Mouse (Mus musculus) gastrocnemius, postnatal 36 days (tissue): ENCODE data around the gene Bcl7a. TPM values are rescaled to one million over a fixed set of nuclear protein-coding genes. Genes with fewer than 3 reads are reported as not detected.

Source experiments
- DNase-seq, 2 experiments: peaks; one replicate each; pipeline ENCODE4 v3.0.0; 2022
- intact Hi-C: fragments of 180-260 bp; cut with DNase I; formaldehyde crosslinking; loops from one replicate; pipeline ENCODE4 v1.15.1; 2025
- long read RNA-seq, 2 experiments: library from polyadenylated mRNA; stranded (forward); transcript quantifications; one replicate each; pipeline ENCODE4 v2.0.0; 2021
- total RNA-seq, 2 experiments: library from RNA; stranded (reverse); gene quantifications; 2 replicates each; pipeline ENCODE4 v1.2.3; 2021

Gene Bcl7a
- 10 to 100 TPM in 1 of 2 experiments, 1 to 10 TPM in 1; 6.6 to 10.7 TPM for total RNA-seq
- long read RNA-seq, experiment 1, partial matches to known transcripts: 0 of 4 reads
- long read RNA-seq, experiment 1, other reads (novel, unspliced or antisense): 4 of 4 reads
- long read RNA-seq, experiment 2, partial matches to known transcripts: 0 of 8 reads
- long read RNA-seq, experiment 2, other reads (novel, unspliced or antisense): 8 of 8 reads

DNA sequence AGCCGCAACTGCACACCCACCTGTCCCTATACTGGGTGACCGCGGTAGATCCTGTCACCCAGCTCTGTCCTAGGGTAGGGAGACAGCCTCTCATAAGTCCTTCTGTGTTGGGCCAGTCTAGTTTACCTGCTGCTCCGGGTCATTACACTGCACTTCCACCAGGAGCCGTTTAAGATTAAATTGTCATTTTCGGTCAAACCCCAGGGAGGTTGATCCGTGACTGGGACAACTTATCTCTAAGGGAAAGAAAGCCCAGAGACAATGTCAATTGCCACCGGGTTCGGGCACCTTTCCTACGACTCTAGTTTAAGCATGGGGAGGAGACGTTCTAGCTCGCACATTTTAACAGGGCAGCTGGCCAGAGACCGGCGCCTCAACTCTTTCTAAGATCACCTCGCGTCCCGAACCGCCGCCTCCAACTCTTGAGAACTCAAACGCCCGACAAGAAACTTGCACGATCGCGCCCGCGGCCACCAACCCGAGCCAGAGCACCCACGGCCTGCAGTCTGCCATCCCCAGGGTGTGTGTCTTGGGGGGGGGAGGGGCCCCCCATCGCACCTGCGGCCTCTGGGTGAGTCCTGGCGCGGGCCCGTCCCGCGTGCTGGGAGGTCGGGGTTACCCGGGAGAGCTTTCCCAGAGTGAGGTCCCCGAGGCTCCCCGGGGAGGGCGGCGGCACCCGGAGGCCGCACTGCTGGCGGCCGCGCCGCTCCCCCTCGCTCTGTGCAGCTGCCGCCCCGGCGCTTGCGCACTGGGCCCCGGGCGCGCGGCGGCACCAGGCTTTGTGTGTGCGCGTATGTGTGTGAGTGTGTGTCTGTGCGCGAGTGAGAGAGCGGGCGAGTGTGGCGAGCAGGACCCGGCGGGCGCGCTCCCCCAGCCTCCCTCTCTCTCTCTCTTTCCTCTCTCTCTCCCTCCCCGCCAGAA, at the start of gene Bcl7a:
Bcl7a (plus strand) TSS at position 128 of the 921 bp plus-strand sequence.
- intact Hi-C loops: loop anchor here (5.0 kb wide), 1 partner anchor 42 kb away; no protein-coding TSS in a partner anchor
- peak; percentile 85 to 90 for DNase-seq

GRCm38 (mm10) chr5:123294653-123295052, 49.0 kb upstream of the Bcl7a start:
- DNase-seq: no peak
- intact Hi-C loops: no loop called here

DNA sequence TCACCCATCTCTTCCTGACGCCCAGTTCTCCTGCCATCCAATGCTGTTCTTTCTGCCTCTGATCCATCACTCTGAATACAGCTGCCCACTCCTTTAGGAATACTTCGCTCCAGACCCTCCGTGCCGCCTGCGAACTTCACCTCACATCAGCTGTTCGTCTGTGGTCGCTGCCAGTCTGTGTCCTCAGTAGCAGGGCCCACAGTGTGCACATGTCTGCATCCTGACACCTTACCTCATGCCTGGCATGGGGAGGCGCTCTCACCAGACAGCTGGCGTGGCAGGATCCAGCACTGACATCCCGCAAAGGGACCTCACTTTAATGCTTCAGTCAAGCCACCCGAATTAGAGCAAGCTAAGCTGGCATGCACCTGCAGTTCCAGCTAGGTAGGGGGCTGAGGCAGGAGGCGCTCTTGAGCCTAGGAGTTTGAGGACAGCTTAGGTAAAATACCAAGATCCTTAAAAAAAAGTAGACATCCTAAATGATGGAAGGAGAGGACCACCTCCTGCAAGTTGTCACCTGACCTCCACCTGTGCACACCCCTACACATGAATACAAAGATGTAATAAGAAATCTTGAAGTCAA, 47.3 kb upstream of the Bcl7a start:
- intact Hi-C loops: no loop called here
- no peak for DNase-seq

GRCm38 (mm10) chr5:123296972-123297754, 46.5 kb upstream of the Bcl7a start:
- intact Hi-C loops: no loop called here
- DNase-seq: no peak

DNA sequence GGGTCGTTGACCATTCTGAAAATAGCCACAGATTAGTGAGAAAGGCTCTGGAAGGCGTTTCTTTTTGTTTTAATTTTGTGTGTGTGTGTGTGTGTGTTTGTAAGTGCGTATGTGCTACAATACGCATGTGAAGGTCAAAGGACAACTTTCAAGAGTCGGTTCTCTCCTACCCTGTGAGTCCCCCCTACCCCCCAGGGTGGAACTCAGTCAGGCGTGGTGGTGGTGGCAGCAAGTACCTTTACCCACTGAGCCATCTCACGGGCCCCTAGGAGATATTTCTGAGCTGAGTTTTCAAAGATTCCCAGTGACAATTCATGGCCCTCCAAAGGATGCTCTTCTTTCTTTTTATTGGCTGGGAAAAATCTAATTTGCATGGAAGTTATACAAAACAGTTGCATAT, 45.8 kb upstream of the Bcl7a start:
- intact Hi-C loops: no loop called here
- no peak for DNase-seq

DNA sequence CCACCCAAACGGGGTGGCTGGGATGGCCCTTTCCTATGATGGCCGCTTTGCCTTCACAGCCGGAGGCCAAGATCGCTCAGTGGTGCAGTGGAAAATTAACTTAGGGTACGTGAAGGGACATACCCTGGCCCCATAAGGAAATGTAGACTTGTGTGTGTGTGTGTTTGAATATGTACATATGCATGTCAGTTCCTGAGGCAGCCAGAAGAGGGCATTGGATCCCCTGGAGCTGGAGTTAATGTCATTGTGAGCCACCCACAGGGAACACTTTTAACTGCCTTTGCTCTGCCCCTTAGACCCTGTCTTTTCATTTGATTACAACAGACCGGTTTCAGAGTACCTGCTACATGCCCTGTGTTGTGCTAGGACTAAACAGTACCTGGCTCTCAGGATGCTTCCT, 45.1 kb upstream of the Bcl7a start:
- intact Hi-C loops: no loop called here

DNA sequence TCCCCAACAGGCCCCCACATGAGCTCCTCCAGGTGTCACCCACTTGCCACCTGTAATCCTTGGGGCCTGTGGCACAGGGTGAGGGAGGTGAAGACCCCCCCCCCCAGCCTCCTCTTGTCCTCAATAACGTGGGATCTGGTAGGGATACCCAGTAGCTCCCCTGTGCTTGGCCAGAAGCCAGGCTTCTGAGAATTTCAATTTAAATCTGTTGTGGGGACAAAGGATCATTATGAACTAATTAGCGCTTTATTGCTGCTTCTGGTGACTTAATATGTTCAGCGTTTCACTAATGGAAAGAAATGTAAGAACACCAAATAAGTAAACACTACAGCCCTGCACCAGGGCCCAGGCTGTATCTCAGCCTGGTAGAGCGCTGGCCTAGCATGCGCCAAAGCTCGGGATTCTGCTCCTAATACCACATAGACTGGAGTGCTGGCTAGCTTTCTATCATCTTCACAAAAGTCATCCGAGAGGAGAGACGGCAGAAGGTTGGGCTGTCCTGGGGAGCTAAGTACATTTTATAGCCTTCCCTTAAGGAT, 43.1 kb upstream of the Bcl7a start:
- DNase-seq: no peak
- intact Hi-C loops: loop anchor here (5.0 kb wide), 1 partner anchor 42 kb away; the partner anchor contains the start of gene Bcl7a

More for the DNA sequence above, 45.1 kb upstream of the Bcl7a start:
- no peak for DNase-seq

- intact Hi-C loops: loop anchor here (5.0 kb wide), 1 partner anchor 40 kb away; the partner anchor contains the start of gene Bcl7a
- no peak for DNase-seq
Measured at GRCm38 (mm10) chr5:123301780-123302521, 41.7 kb upstream of the Bcl7a start.

DNA sequence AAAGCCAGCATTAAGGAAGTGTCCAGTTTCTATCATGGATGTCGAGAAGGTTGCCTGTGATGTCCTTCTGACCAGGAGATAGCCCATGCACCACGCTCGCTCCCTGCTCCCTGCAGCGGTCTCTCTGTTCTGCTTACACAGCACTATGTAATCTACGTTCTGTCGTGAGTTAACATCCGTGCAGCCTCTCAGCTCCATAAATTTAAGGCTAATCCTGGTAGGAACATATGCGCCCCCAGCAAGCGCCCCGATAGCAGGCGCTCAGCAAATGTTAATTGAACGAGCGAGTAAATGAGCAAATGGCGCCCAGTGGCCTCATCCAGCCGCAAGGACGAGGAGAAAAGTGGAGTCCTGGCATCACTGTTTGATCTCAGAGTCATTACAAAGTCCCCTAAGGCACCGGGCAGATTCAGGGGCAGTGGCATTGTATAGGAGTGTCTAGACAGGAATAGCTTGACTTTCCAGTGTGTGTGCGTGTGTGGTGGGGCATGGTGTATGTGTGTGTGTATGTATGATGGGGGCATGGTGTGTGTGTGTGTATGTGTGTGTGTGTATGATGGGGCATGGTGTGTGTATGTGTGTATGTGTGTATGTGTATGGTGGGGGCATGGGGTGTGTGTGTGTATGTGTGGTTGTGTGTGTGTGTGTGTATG, 35.9 kb upstream of the Bcl7a start:
- DNase-seq: no peak
- intact Hi-C loops: no loop called here

DNA sequence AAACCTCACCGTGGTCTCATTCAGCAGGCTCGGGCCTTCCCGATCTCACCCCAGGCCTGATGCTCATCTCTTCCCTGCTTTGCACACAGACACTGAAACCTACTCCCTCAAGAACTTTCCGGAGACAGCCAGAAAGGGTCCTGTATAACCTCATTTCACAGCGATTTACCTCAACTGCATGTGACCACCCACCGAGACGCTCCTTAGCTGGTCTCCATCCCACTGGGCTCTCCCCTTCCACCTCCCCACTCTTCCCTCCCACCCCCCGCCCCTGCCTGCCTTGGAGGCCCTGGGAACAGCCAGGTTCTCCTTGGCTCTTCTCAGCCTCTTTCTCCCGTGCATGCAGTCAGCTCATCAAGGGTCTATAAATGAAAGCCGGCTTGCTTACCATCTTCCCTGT, 33.8 kb upstream of the Bcl7a start:
- DNase-seq: no peak
- intact Hi-C loops: no loop called here

DNA sequence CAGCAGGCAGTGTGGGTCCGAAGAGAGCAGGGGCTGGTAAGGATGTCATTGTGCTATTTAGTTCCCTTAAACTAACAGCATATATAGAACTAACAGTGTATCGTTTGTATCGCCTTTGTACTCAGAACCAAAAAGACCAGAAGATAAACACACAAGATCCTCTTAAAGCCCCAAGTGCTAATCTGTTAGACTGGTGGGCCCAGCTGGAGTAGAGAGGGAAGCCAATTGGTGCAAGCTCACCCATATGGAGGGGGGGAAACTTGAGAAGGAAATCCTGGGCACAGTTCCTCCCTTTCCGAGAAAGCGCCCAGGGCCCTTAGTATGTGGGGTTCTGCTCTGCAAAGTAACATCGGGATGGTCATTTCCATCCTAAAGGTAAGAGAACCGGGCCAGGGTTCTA, 33.4 kb upstream of the Bcl7a start:
- DNase-seq: no peak
- intact Hi-C loops: no loop called here

- no peak for DNase-seq
Measured at GRCm38 (mm10) chr5:123313058-123313630, 30.5 kb upstream of the Bcl7a start.

GRCm38 (mm10) chr5:123313851-123314380, 29.7 kb upstream of the Bcl7a start:
- DNase-seq: no peak
- intact Hi-C loops: no loop called here

More at GRCm38 (mm10) chr5:123313058-123313630, 30.5 kb upstream of the Bcl7a start:
- intact Hi-C loops: no loop called here

- intact Hi-C loops: no loop called here
- DNase-seq: no peak
Measured at GRCm38 (mm10) chr5:123315219-123315866, 28.3 kb upstream of the Bcl7a start.

DNA sequence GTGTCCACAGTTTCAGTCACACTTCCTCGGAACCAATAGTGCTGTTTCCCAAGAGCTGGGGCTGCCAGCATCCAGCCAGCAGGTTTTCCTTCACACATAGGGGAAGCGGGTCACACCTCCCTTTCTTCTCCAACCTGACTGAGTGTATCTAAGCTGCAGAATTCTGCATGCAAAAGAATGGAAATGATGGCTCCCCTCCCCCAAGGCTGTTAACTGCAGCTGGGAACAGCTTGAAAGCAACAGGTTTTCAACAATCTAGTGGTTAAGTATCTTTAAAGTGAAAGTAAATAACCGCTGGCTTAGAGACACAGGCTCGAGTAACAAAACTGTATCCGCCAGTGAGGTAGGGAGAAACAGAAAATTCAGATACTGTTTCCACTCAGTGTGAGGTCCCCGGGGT, 25.6 kb upstream of the Bcl7a start:
- intact Hi-C loops: no loop called here

GRCm38 (mm10) chr5:123320136-123320535, 23.5 kb upstream of the Bcl7a start:
- intact Hi-C loops: no loop called here
- DNase-seq: no peak

More for the DNA sequence above, 25.6 kb upstream of the Bcl7a start:
- no peak for DNase-seq

DNA sequence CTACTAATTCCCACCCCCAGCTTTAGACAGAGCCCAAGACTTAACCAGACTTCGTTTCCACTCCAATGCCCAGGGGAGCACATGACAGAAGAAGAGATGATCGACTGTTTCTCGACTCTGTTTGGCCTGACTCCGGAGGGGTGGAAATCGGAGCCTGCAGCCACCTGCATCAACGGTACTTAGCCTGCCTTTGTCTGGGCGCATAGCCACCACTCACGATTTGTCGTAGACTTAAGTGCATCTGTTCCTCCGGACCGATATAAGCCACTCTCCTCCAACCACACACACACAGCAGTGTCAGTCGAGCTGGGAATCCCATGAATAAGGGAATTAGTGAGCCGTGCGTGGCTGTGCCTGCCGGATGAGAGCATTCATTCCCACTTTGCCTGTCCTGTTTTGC, 19.4 kb upstream of the Bcl7a start:
- no peak for DNase-seq
- intact Hi-C loops: no loop called here
